Mouse (Mus musculus) spleen, adult 2 months (tissue): ENCODE data around the gene Phf11c. TPM values are rescaled to one million over a fixed set of nuclear protein-coding genes. Genes with fewer than 3 reads are reported as not detected.
"Not testable (repeated sequence)": the region's sequence is repeated elsewhere in the genome, so short reads cannot be mapped to it uniquely, and the experiment has no call there.

Experiments used
- DNase-seq, 2 experiments: peaks; one replicate each; pipeline versions ENCODE4 v3.0.0 to v3.0.0-alpha.2; 2012 to 2021; ENCODE audit warnings: low spot score in 2 of 2, low read depth in 1 of 2
- H3K27ac ChIP-seq: fragments of 200-500 bp; 2 replicates; pipeline ENCODE4 v1.5.1; 2012; ENCODE audit warnings: low read length, inconsistent platforms; ENCODE audit not compliant: insufficient read depth
- H3K27me3 ChIP-seq: fragments of 200-500 bp; 2 replicates; pipeline ENCODE4 v1.6.1; 2012; ENCODE audit warnings: mild to moderate bottlenecking, moderate library complexity, low read length, inconsistent platforms; ENCODE audit not compliant: control insufficient read depth, insufficient read depth
- H3K36me3 ChIP-seq: fragments of 200-500 bp; 2 replicates; pipeline ENCODE4 v1.6.1; 2012; ENCODE audit warnings: mild to moderate bottlenecking, low read length, inconsistent platforms; ENCODE audit not compliant: control insufficient read depth, insufficient read depth
- H3K4me1 ChIP-seq: fragments of 200-500 bp; 2 replicates; pipeline ENCODE4 v1.6.1; 2011; ENCODE audit warnings: inconsistent platforms; ENCODE audit not compliant: control insufficient read depth, insufficient read depth, insufficient read length
- H3K4me3 ChIP-seq: fragments of 200-500 bp; 2 replicates; pipeline ENCODE4 v1.5.1; 2011; ENCODE audit warnings: mild to moderate bottlenecking, inconsistent platforms; ENCODE audit not compliant: insufficient read depth, insufficient read length; ENCODE audit errors: extremely low read depth
- CTCF ChIP-seq: fragments of 200-500 bp; IDR thresholded peaks from 2 replicates; pipeline ENCODE4 v1.5.1; 2011; ENCODE audit warnings: mild to moderate bottlenecking, inconsistent platforms; ENCODE audit not compliant: insufficient read depth, insufficient read length, insufficient replicate concordance; ENCODE audit errors: extremely low read depth
- POLR2A ChIP-seq: fragments of 200-500 bp; IDR thresholded peaks from 2 replicates; pipeline ENCODE4 v1.6.1; 2011; ENCODE audit warnings: low read depth, low read length, inconsistent platforms
- WGBS: fragments of 180-500 bp; shearing (Covaris S2); methylation state at CpG from one replicate; pipeline ENCODE4 v1.1.7; 2018; 5-methylcytosine and 5-hydroxymethylcytosine counted together
- polyA plus RNA-seq: library from polyadenylated mRNA; depleted of rRNA; stranded (reverse); fragments of >200 nt; gene quantifications from 2 replicates; pipeline ENCODE4 v1.2.3, GENCODE M21; 2012

Phf11c gene
- polyA plus RNA-seq, 1 experiment: 1.1 TPM

DNA sequence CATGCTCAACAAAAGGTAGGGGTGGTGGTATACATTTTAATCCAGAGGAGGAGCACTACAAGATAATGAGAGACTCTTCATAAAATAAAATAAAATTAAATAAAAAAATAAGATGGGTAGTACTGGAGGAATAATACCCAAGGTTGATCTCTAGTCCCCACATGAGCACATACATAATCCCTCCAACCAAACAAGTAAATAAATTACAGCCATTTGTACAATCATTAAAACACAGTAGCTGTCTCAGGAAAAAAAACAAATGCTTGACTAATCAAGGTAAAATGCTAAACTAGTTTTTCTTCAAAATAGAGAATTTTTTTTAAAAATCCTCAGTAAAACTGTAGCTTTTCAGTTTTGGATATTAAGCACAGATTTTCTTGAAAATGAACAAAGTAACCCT is 40.0 kb upstream of the Phf11c start:
- no peak for DNase-seq
- H3K36me3 ChIP-seq: peaks cover 3% of the 10 kb centered on the region
- no peak overlapping the region for H3K4me3 ChIP-seq
- no peaks in the 10 kb centered on the region for H3K27me3 ChIP-seq
- TF ChIP-seq POLR2A: no peak
- H3K4me1 ChIP-seq: peaks cover 5% of the 10 kb centered on the region; the same call in 1 of the 2 replicates
- no peak overlapping the region for H3K27ac ChIP-seq

DNA sequence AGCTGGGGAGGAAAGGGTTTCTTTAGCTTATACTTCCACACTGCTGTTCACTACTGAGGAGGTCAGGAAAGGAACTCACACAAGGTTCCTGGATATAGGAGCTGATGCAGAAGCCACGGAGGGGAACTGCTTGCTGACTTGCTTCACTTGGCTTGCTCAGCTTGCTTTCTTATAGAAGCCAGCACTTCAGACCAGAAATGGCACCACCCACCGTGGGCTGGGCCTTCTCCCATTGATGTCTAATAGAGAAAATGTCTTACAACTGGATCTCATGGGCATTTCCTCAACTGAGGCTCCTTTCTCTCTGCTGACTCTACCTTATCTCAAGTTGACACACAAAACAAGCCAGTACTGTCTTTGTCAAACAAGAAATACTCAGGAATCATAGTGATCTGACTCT is 38.7 kb upstream of the Phf11c start:
- no peak overlapping the region for H3K27ac ChIP-seq
- no peak for DNase-seq
- H3K36me3 ChIP-seq: peaks cover 5% of the 10 kb centered on the region
- TF ChIP-seq POLR2A (no peak), CTCF (no peak)
- H3K4me1 ChIP-seq: no peaks in the 10 kb centered on the region
- 52% methylated on average over 2 of the region's 2 CpGs for WGBS
- no peak overlapping the region for H3K4me3 ChIP-seq
- H3K27me3 ChIP-seq: no peaks in the 10 kb centered on the region

DNA sequence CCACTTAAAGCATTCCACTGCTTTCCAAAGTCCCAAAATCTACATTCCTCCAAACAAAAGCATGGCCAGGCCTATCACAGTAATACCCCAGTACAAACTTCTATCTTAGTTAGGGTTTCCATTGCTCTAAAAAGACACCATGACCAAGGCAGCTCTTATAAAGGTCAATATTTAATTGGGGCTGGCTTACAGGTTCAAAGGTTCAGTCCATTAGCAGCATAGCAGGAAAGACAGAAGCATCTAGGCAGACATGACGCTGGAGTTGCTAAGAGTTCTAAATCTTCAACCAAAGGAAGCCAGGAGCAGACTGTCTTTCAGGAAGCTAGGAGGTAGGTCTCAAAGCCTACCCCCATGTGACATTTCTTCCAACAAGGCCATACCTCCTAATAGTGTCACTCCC is 35.4 kb upstream of the Phf11c start:
- TF ChIP-seq CTCF (no peak), POLR2A (no peak)
- 97% methylated on average over 1 of the region's 1 CpGs for WGBS
- H3K4me1 ChIP-seq: no peaks in the 10 kb centered on the region
- DNase-seq: no peak
- H3K27ac ChIP-seq: no peak overlapping the region
- no peak overlapping the region for H3K4me3 ChIP-seq
- peaks cover 5% of the 10 kb centered on the region; the same call in 1 of the 2 replicates for H3K36me3 ChIP-seq
- no peaks in the 10 kb centered on the region for H3K27me3 ChIP-seq

DNA sequence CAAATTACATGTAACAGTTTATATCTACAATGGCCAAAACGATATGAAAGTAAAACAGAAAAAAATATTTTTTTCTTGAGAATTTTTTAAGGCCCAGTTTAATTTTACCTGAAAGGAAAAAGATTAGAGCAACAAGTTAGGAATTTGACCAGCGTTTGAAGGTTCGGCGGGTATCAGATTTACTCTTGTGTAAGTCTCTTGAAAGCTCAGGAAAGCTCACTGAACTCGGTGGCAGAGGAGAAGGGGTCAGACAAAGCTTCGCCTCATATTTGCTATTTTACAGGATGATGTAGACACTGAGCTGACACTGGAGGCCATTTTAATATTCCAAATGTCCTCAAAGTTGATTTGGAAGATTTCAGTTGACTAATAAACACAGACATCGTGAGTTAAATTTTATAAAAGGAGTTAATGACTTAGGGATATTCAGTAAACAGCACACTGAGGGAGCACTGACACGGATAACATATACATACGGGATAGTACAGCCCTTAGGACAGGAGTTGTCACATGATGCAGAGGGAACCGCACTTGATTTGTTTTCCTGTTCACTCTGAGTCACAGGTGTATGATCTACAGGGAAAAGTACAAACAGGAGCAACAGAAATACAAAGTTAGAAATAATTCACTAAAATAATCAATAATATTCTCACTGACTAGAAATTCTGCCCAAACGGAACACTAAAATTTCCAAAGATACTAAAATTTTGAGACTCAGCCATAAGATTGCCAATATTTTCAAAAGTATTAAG is 27.9 kb upstream of the Phf11c start:
- no peak for DNase-seq
- Histone ChIP-seq H3K4me3 (no peak overlapping the region), H3K36me3 (peaks cover 10% of the 10 kb centered on the region), H3K27me3 (no peaks in the 10 kb centered on the region), H3K4me1 (no peaks in the 10 kb centered on the region), H3K27ac (no peak overlapping the region)
- 94% methylated on average over 11 of the region's 11 CpGs for WGBS
- no peak for TF ChIP-seq CTCF
- TF ChIP-seq POLR2A: no peak

DNA sequence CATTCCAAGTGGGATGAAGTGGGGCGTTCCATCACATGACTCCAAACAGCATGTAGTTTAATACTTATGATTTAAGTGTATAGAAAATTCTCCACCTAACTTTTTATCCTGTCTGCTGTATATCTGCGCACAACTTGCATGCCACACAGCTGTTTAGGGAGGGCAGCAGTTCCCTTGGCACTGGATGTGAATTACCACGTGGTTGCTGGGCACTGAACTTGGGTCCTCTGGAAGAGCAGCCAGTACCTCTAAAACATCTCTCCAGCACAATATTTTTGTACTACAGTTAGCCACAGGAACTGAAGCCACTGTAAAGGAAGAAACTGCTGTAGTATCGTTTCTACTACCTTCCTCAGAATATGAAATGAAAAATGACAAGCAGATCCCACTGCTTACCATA is 23.0 kb upstream of the Phf11c start:
- 91% methylated on average over 4 of the region's 4 CpGs for WGBS
- H3K27ac ChIP-seq: no peak overlapping the region
- no peaks in the 10 kb centered on the region for H3K4me1 ChIP-seq
- no peaks in the 10 kb centered on the region for H3K27me3 ChIP-seq
- H3K36me3 ChIP-seq: peaks cover 28% of the 10 kb centered on the region
- no peak overlapping the region for H3K4me3 ChIP-seq
- DNase-seq: no peak
- TF ChIP-seq CTCF (no peak), POLR2A (no peak)

DNA sequence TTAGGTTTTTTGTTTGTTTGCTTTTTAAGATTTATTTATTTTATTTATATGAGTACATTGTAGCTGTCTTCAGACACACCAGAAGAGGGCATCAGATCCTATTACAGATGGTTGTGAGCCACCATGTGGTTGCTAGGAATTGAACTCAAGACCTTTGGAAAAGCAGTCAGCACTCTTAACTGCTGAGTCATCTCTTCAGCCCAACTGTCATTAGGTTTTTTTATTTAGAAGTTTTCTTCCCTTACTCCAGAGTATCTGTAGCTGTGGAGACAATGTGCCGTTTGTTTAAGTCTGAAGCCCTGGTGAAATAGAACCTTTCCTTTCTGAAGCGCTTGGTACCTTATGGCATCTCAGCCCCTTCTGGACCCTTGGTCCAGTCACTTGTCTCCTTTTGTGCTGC is 19.8 kb upstream of the Phf11c start:
- not testable (repeated sequence) for H3K4me1 ChIP-seq, H3K27me3 ChIP-seq, H3K4me3 ChIP-seq, H3K27ac ChIP-seq, DNase-seq
- WGBS: 95% methylated on average over 2 of the region's 2 CpGs
- peaks cover 39% of the 10 kb centered on the region for H3K36me3 ChIP-seq

DNA sequence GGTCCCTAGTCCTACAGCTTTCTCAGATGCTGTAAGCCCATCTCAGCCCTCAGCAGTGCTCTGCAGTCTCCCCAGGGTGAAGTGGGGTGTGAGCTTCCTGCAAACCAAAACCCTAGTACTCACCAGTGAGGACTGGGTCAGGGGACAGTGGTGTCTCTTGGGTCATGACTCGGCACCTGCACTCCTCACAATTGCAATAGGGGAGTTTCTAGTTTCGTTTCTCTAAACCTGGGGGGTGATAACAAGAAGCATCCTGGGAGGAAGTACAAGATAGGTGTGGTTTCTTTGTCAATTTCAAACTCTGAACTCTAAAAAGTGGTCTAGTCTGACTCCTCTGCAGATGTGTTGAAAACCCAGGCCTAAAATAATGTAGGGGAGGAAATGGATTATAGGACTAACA is 1.8 kb upstream of the Phf11c start:
- no peaks in the 10 kb centered on the region for H3K4me1 ChIP-seq
- peaks cover 5% of the 10 kb centered on the region for H3K36me3 ChIP-seq
- no peaks in the 10 kb centered on the region for H3K27me3 ChIP-seq
- peak overlapping the region; percentile 37; the same call in 1 of the 2 replicates for H3K4me3 ChIP-seq
- DNase-seq: peak; percentile 69 to 72
- WGBS: 7% methylated on average over 2 of the region's 2 CpGs
- TF ChIP-seq POLR2A: no peak
- H3K27ac ChIP-seq: peak overlapping the region; percentile 56

DNA sequence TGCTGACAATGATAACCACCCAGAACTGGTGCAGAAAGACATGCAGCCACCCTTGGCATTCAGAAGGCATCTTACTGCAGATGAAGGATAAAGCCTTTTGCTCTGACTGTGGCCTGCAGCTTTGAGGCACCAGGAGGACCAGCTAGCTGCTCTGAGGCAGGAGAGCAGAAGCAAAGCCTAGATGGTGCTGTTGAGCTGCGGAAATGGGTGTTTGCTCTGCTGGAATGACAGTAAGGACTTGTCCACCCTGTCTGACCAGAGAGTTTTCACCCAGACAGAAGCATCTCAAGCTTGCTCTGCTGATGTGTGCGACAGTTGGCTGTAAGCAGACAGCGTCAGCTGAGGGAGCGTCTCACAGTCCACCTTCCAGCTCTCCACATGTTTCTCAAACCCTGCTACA is 5.0 kb downstream of the Phf11c start:
- not testable (repeated sequence) for H3K4me3 ChIP-seq, H3K27me3 ChIP-seq, DNase-seq, H3K4me1 ChIP-seq, H3K27ac ChIP-seq, H3K36me3 ChIP-seq
- WGBS: 98% methylated on average over 4 of the region's 4 CpGs
